Mouse (Mus musculus): ENCODE data around the gene Tnfrsf12a.
A peak's percentile ranks its signal among the peaks of the same experiment; 100 is the strongest.

Gene Tnfrsf12a

DNA sequence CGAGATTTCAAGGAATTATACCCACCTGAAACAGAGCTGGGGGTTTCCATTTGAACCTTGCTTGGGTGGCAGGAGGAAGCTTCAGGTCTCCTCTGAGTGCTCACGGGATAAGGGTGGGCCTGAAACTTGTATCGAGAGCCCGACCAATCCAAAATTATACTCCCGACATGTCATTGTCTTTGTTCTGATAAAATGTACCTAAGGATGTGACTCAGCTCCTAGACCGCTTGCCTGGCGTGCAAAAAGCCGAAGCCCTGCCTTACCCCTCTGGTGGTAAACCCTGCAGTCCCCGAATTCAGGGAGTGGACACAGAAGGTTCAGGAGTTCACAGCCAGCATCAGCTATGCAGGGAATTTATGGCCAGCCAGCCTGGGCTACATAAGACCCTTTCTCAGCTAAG is 3.1 kb upstream of the Tnfrsf12a start:
- no peak for DNase-seq (ENCODE audit: low spot score)

DNA sequence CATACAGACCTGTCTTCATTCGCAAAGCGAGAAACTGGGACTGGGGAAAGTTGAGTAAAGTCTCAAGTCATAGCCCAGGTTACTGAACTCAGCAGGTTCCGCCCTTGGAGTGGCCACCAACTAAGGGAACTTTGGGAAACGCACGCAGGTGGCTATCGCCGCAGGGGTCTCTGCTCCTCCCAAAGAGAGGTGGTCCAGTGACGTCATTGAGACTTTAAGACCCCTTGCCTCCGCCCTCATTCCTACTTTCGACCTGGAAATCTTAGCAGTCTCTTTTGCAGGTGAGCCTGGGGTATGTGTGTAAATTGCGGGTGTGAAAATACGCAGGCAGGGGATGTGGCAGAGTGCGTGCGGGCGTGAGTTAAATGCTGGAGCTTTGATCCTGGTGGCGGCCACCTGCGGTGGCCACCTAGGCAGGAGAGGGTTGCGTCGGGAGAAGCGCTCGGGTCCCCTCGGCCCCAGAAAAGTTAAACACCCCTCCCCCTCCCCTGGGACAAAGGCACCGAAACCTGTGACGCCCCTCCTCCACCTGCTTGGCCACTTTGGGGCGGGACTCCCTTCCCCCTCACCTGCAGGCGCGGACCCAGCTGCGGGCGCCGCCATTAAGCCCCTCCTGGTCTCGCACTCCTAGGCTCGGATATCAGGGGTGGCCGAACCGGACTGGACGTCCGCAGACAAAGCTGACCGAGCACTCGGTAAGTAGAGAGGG is 2.0 kb upstream of the Tnfrsf12a start, which contains the start of gene Cldn6:
TSS of gene Cldn6 (plus strand) at position 123 of the 709 bp plus-strand sequence.
- no peak for DNase-seq (ENCODE audit: low spot score)

DNA sequence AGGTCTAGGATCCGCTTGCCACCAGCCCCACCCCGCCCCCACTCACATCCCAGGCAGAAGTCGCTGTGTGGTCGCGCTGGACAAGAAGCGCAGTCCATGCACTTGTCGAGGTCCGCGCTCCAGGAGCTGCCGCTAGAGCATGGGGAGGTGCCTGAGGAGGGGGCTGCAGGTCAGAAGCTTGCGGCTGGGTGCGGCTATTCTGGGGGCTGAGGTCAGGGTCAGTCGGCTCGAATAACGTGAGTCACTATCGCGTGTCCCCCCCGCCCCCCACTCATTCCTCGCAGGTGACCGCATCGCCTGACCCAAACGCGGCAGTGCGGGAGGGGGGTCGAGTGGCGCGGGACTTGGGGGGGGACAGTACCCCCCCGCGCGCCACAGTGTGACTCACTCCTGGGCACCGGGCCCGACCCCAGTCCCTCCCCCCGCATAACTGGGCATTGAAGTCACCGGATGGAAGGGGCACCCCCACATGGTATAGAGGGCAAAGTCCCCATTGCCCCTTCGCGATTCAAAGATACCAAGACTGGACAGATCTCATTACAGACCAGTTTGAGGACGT is 716 bp downstream of the Tnfrsf12a start:
- peak; percentile 80 for DNase-seq (ENCODE audit: low spot score)

DNA sequence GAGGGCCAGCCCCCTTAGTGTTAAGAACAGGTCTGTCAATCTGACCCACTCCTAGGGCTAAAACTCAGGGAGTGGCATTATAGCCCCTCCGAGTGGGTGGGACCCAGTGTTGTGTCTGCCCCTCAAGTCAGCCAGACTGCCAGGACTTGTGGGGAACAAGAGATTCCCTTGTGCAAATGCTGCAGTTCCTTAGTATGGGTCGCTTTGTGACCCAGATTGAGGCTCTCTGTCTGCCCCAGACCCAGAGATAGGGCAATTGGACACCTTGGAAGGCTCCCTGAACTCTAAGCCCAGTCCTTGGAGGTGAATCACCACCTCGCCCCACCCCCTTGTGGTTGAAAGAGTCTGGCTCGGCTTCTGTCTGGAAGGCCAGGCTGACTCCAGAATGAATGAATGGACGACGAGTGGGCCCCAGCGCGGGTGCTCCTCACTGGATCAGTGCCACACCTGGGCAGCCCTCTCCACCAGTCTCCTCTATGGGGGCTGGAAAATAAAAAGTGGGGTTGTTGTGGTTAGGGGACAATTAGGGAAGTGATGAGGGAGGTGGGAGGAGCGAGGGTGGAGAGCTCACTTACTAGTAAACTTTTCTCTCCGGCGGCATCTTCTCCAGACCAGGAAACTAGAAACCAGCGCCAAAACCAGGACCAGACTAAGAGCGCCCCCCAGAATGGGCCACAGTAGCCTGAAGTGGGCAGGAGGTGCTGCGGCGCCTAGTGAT is 1.5 kb downstream of the Tnfrsf12a start:
- peak; percentile 75 for DNase-seq (ENCODE audit: low spot score)

DNA sequence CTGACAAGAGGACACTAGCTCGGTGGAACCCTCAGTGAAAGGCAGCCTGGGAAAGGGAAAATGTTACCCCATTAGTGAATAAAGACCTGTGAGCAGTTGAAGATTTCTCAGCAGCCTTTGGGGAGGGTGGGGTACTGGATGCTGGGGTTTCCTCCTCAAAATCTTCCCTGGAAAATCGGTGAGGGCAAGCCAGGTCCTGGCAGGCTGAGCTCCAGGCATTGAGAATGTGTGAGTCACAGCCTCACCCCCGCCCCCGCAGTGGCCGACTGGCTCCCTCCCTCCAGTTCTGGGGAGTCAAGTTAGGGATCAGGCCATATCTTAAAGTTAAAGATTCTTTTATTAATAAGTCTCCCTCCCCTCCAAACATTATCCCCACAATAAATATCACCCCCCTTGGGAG is 2.1 kb downstream of the Tnfrsf12a start:
- DNase-seq (ENCODE audit: low spot score): peak; percentile 71

DNA sequence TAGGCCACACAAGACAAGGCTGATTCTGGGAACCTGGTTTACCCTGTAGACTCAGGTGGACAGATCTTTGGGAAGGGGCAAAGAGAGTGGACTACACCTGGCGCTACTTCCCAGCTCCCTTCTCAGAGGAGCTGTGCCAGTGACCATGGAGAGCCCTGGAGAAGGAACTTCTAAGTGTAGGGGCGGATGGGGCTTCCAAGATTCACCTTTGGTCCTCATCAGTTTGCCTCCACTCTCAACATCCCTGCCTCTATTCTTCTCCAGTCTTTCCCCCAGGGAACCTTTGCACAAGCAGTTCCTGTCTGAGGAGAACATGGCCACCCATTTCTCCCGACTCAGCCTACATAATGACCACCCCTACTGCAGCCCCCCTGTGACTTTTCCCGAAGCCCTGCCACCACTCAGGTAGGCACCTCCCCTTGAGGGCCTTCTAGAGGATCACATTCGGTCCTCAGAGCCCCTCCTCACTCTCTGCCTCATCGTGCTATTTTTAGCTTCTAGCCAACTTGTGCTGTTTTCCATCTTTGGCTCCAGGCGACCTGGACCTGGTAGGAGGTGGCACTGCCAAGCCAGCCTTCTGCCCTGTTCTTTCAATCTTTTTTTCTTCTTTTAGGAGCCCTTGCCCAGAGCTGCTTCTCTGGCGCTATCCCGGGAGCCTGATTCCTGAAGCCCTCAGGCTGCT is 2.9 kb downstream of the Tnfrsf12a start:
- no peak for DNase-seq (ENCODE audit: low spot score)

DNA sequence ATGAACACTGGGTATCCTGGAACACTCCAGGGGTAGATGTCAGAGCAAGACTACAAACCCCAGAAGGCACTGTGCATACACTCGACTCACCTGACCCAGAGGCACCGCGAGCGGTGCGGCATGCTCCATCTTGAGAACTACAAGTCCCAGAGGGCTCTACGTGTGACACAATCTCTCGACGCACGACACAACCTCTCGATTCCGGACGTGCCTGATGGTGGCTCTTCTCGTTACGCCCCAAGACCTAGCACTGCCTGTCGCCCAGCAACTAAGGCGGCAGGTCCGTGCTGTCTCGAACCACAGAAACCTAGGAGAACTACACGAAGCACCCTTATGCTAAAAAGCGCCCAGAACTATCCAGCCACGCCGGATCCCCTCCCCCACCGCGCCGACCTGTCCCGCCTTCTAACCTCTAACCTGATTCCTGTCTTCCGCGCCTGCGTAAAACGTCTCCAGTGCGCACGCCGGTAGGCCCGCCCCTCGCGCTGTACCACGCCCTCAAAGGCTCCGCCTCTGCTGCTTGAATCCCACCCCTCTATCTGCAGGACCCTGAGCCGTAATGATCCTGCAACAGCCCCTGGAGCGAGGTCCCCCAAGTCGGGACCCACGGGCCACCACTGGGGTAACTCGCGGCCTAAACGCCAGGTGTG is 3.7 kb downstream of the Tnfrsf12a start, which contains the start of the genes Hcfc1r1 and Thoc6:
TSS of gene Hcfc1r1 (plus strand) at position 173 of the 650 bp plus-strand sequence.
TSS of gene Thoc6 (minus strand) at position 459 of the 650 bp plus-strand sequence.
- peak; percentile 90 for DNase-seq (ENCODE audit: low spot score)

DNA sequence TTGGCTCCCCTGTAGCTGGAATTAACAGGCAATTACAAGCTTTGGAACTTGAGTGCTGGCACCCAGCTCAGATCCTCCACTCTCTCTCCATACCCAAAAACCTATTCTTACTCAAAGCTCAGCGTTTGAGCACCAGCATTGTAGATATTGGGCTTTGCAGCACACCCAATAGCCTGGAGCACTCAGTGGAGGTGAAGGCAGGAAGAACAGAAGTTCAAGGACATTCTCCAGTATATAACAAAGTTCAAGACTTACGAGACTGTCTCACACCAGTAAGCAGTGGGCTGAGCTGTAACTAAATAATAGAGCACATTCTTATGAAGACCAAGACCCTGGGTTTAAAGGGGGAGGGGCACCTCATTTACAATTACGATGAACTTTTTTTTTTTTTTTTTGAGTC is 4.5 kb downstream of the Tnfrsf12a start:
- DNase-seq (ENCODE audit: low spot score): no peak

DNA sequence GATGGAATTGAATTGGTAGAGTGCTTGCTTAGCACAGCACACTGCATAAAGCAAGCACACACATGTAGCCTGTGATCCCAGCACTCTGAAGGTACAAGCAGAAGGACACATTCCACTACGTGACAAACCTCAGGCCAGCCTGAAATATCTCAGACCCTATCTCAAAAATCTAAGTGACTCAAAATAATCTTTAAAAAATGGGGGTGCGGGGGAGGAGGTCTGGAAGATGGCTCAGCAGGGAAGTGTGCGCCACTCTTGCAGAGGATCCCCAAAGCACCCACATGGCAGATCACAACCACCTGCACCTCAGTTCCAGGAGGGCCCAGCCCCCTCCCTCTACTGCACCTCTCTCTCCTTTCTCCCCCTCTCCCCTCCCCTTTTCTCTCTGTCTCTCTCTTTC is 5.7 kb downstream of the Tnfrsf12a start:
- no peak for DNase-seq (ENCODE audit: low spot score)

DNA sequence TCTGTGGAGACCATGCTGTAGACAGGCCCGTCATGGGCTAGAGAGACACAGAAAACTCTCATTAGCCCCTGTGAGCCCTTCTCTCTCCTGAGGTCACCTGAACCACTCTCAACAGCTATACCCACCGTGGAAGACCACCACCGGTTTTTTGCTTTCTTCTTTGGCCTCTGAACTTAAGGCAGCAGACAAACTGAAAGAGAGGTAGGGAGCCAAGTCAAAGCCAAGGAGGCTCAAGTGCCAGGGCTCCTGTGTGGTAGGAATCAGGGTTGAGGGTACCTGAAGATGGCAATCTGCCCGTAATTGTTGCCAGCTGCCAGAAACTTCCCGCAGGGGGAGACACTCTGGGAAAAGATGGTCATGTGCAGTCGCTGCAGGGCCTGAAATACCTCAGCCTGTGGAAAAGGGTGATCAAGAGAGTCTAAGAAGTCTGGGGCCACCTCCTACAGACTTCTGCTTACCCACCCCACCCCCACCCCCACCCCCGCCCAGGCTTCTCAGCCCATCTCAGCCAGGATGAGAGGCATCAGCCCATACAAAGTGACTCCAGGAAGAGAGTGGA is 6.7 kb downstream of the Tnfrsf12a start:
- DNase-seq (ENCODE audit: low spot score): no peak

DNA sequence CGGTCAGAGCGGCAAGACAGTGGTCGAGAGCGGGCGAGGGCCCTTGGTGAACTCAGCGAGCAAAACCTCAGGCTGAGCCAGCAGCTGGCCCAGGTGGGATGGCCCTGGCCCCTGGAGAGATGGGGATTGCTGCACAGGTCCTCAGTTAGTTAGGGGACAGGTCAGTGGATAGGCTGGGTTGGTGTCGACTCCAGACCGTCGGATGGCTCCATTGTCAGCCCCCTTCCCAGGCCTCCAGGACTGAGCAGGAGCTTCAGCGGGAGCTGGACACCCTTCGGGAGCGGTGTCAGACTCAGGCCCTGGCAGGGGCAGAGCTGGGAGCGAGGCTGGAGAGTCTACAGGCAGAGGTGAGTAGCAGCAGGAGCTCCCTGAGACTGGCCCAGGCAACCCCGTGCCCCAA is 11.8 kb downstream of the Tnfrsf12a start:
- no peak for DNase-seq (ENCODE audit: low spot score)

DNA sequence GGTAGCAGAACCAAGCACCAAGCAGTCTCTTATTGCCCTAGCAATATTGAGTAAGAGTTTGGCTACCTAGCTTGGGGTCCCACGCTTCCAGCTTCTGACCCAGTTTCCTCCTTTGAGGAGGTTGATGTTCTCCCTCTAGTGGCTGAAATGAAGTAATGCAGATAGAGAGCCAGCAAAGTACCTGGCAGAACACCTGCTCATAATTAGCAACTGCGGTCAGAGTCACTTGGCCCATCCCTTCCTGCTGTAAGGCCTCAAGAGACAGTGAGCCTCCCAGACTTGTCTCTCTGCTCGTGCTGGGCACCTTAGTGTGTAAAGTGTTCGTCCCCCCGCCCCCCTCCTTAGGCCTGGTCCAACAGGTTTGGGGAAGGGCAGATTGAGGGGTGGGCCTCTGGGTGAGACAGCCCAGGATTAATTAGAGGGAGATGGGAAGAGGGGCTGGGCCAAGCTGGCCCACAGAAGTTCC is 12.7 kb downstream of the Tnfrsf12a start:
- DNase-seq (ENCODE audit: low spot score): no peak

DNA sequence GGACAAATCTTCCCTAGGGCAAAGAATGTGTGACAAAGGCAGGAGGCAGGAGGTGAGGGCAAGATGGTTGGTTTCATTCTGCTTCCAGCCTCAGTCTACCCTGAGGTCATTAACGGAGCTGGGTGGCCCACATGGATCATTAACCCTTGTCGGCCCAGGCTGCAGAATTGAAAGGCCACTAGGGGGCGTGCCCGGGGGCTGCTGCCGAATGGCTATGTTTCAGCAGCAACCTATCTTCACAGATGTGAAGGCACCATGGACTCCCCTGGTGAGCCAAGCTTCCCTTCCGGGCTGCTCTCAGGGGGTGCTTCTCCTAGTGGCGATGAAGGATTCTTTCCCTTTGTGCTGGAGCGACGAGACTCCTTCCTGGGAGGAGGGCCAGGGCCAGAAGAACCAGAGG is 15.7 kb downstream of the Tnfrsf12a start:
- DNase-seq (ENCODE audit: low spot score): no peak

DNA sequence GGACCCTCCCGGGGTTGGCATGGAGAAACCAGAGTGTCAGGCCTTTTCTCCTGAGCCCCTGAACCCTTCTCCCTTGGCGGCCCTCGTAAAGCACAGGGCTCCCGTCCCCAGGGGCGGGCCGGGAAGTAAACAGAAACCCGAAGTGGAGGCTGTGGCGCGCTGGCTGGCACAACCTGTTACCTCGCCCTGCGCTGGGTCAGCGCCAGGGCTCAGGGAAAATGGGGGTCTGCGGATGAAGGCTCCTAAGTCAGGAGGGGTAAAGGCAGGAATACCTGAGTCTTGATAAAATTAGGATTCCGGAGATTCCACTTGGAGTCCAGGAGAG is 16.4 kb downstream of the Tnfrsf12a start:
- no peak for DNase-seq (ENCODE audit: low spot score)

DNA sequence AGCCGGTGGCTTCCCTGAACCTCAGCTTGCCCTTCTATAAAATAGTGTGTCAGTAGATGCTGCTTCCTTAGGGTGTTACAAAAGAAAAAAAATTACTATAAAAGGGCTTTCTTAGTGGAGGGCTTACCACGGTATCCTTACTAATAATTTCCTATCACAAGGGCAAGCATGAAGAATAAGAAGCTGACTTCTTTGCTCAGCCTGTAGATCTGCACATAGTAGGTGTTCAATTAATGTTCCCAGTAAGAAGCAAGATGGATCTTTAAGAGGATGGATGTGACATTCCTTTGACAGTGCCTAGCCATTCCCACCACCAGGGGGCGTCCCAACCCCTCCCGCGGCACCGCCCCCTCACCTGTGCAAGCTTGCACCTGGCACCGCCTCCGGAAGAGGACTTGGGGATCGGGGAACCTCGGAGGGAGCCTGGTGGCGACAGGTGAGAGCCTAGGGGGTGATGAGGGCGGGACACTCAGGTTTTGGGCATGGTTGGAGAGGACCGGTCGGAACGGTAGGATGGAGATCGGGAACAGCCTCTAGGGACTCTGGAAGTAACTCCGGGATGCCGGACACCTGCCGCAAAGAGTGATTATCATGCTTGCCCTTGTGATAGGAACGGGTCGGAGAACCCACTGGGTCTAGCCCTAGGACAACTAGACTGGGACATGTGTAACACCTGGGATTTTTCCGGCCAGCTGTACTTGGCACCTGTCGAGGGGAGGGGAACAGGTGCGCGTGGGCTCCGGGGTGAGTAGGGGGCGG is 17.0 kb downstream of the Tnfrsf12a start, which contains the start of gene Bicdl2:
TSS of gene Bicdl2 (plus strand) at position 390 of the 759 bp plus-strand sequence.
- DNase-seq (ENCODE audit: low spot score): peak; percentile 86

DNA sequence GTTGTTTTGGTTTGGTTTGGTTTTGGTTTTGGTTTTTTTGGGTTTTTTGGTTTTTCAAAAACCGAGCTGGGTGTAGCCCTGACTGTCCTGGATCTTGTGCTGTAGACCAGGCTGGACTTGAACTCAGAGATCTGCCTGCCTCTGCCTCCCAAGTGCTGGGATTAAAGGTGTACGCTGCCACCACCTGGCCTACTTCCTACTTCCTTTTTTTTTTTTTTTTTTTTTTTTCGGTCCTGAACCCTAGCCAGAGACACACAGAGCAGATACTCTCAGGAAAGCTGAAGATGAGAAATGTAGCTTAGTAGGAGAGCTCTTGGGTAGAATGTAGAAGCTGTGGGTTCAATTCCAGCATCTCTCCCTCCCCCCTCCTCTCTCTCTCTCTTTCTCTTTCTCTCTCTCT is 18.8 kb downstream of the Tnfrsf12a start:
- no peak for DNase-seq (ENCODE audit: low spot score)

DNA sequence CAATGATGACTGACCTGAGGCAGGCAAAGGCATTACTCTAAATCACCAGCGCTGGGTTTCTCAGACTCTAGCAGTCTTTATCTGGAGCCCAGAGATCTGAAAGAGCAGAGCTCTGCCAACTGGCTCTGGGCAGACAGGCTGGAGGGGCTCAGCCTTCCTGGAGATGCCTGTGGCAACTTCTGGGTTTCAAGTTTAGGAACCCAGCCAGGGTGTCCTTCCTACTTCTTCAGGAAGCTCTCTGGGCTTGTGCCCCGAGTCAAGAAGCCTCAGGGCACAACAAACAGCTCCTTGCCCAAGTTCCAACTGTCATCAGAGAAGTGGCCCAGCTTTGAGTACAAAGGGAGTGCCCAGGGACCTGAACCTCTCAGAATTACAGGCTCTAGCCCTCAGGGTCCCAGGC is 22.9 kb downstream of the Tnfrsf12a start:
- no peak for DNase-seq (ENCODE audit: low spot score)

DNA sequence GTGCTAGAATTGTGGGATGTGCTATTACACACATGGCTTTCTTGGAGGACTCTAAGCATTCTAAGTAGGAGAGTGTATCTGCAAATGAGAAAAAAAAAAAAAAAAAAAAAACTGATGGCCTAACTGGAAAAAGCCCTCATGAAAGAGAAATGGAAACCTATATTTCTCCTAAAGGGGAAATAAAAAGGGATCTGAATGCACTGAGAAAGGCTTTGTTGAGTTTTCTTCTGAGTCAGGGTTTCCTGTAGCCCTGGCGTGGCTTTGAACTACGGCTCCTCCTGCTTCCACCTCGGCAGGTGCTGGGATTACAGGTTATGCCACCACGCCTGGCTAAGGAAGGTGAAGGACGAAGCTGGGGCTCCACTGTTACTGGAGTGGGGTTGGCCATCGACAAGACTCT is 23.3 kb downstream of the Tnfrsf12a start:
- no peak for DNase-seq (ENCODE audit: low spot score)

DNA sequence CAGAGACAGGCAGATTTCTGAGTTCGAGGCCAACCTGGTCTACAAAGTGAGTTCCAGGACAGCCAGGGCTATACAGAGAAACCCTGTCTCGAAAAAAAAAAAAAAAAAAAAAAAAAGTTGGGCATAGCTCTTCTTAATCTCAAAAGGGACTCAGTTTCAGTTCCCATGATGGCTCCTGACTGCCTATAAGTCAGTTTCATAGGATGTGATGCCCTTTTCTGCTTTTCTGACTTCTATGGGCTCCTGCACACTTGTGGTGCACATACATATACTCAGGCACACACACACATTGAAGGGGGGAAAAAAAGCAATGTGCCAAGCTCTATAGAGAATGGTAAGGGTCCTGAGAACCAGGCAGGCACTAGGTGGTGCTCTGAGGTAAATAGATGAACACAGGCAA is 23.9 kb downstream of the Tnfrsf12a start:
- DNase-seq (ENCODE audit: low spot score): no peak

DNA sequence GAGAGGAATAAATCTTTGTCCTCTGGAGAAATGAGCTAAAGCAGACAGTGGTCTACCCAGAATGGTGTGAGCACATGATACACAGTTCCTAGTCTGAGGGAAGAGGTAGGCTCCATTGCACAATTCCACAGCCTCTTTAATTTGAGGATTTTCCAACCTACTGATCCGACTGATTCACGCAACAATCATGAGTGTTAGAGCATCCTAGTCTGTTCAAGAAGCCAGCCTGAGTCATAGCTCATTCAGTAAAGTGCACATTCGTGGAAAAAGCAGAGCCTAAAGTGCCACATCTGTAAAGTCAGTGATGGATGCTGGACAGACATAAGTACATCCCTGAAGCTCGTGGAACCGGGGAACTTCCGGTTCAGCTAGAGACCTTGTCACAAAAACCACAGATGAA is 25.9 kb downstream of the Tnfrsf12a start:
- DNase-seq (ENCODE audit: low spot score): no peak

DNA sequence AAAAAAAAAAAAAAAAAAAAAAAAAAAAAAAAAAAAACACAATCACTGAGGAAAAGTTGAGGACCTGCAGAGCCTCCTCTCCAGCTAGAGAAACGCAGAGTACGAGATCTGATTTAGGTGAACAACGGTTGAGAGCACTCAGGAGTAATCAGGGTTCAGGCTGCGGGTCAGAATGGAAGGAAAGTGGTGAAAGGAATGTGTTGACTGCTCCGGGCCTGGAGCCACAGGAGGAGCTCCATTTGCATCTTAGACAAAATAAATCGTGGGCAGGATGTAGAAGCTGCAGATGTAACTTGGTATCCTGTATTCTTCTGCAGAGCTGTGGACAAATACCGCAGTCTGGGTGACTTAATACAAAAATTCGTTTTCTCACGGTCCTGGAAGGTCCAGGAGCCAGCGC is 31.4 kb downstream of the Tnfrsf12a start:
- no peak for DNase-seq (ENCODE audit: low spot score)
